Mouse (Mus musculus) myocyte (in vitro differentiated cells): ENCODE measurements around the gene Shprh.

ENCODE experiments used
- E2F4 ChIP-seq: IDR thresholded peaks from one replicate; pipeline ENCODE4 v1.6.1; 2011; ENCODE audit warnings: mild to moderate bottlenecking, control low read depth, moderate library complexity; ENCODE audit not compliant: insufficient read depth
- MYOG ChIP-seq, 3 experiments: IDR thresholded peaks; one replicate each; pipeline ENCODE4 v1.6.1; 2011; ENCODE audit warnings: control low read depth in 2 of 3, low read depth in 2 of 3, mild to moderate bottlenecking in 2 of 3; ENCODE audit not compliant: insufficient read length in 2 of 3, control insufficient read depth in 1 of 3, insufficient read depth in 1 of 3
- POLR2A ChIP-seq: IDR thresholded peaks from one replicate; pipeline ENCODE4 v1.6.1; 2011; ENCODE audit warnings: low read depth, mild to moderate bottlenecking, control low read depth, moderate library complexity; ENCODE audit not compliant: insufficient read length
- TCF12 ChIP-seq: IDR thresholded peaks from one replicate; pipeline ENCODE4 v1.6.1; 2011; ENCODE audit warnings: mild to moderate bottlenecking, control low read depth; ENCODE audit not compliant: poor library complexity, insufficient read depth, severe bottlenecking

- TF ChIP-seq MYOG (IDR thresholded peaks at IDR 0.05; ENCODE audit: control insufficient read depth in 1 of 3, insufficient read depth in 1 of 3, insufficient read length in 2 of 3, low read depth in 2 of 3) (no peak), POLR2A (no peak), E2F4 (no peak), TCF12 (no peak)
Observed at GRCm38 (mm10) chr10:11149742-11150125, 507 bp downstream of the Shprh start.
